Mouse (Mus musculus): ENCODE measurements around the gene Olfr974.
"Not testable (repeated sequence)": the region's sequence is repeated elsewhere in the genome, so short reads cannot be mapped to it uniquely, and the experiment has no call there.

Olfr974 gene

GRCm38 (mm10) chr9:39937201-39937600 is at the start of gene Olfr974:
TSS of gene Olfr974 (plus strand) at chr9:39937501.
- DNase-seq: no peak

- DNase-seq: no peak
Observed at GRCm38 (mm10) chr9:39905106-39905505, 32.2 kb upstream of the Olfr974 start.

- DNase-seq: no peak
Observed at GRCm38 (mm10) chr9:39907036-39907435, 30.3 kb upstream of the Olfr974 start, which contains the start of gene Olfr229. TSS of gene Olfr229 (plus strand) at chr9:39907336.

GRCm38 (mm10) chr9:39909939-39910338 is 27.4 kb upstream of the Olfr974 start:
- DNase-seq: no peak

- not testable (repeated sequence) for DNase-seq
Observed at GRCm38 (mm10) chr9:39927975-39928836, 9.1 kb upstream of the Olfr974 start.

- DNase-seq: not testable (repeated sequence)
Observed at GRCm38 (mm10) chr9:39928837-39929236, 8.5 kb upstream of the Olfr974 start.

- DNase-seq: no peak
Observed at GRCm38 (mm10) chr9:39951946-39952345, 14.6 kb downstream of the Olfr974 start, which contains the start of gene Olfr975. TSS of gene Olfr975 (minus strand) at chr9:39952046.

- DNase-seq: not testable (repeated sequence)
Observed at GRCm38 (mm10) chr9:39961033-39961432, 23.7 kb downstream of the Olfr974 start, which contains the start of gene Olfr976. TSS of gene Olfr976 (minus strand) at chr9:39961133.

GRCm38 (mm10) chr9:39976581-39977145 is 39.4 kb downstream of the Olfr974 start:
- not testable (repeated sequence) for DNase-seq

GRCm38 (mm10) chr9:39991813-39992212 is 54.5 kb downstream of the Olfr974 start, which contains the start of gene Olfr978:
TSS of gene Olfr978 (plus strand) at chr9:39992113.
- DNase-seq: no peak

Measured in cerebellum, adult 8-10 months (tissue).